Mouse (Mus musculus) liver, adult 2 months (tissue): ENCODE results near the gene Vps35l.

ENCODE experiments used
- CTCF ChIP-seq: fragments of 200-500 bp; IDR thresholded peaks from 2 replicates; pipeline ENCODE4 v1.5.1; 2011; ENCODE audit warnings: low read depth, low read length, control low read depth
- POLR2A ChIP-seq: fragments of 200-500 bp; IDR thresholded peaks from 2 replicates; pipeline ENCODE4 v1.6.1; 2011; ENCODE audit warnings: low read length, control low read depth; ENCODE audit not compliant: insufficient read depth; ENCODE audit errors: extremely low read depth

DNA sequence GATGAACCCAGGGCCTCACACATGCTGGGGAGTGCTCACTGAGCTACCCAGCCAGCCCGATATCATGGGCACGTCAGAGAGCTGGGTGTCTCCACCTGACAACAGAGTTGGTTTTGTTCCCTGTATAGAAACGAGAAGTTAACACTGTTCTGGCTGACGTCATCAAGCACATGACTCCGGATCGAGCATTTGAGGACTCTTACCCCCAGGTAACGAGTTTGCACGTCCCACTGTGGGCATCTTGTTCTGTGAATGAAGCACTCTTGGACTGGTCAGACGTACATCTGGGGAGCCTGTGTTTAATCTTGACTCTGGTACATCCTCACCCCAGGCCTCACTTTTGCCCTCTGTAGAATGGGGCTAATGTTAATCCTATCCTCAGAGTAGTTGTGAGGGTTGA, 56.8 kb downstream of the Vps35l start:
- TF ChIP-seq CTCF = no peak
- no peak for TF ChIP-seq POLR2A
